Mouse (Mus musculus) megakaryocyte, embryonic 14.5 days (primary cell): ENCODE results near the gene Cs.
A peak's percentile ranks its signal among the peaks of the same experiment; 100 is the strongest.

Experiments used
- FLI1 ChIP-seq: IDR thresholded peaks from 2 replicates; pipeline ENCODE4 v1.6.1; 2012; ENCODE audit warnings: low read length, inconsistent platforms, mixed read lengths
- GATA1 ChIP-seq: IDR thresholded peaks from 3 replicates; pipeline ENCODE4 v1.6.1; 2012; ENCODE audit warnings: mixed read lengths, low read length, inconsistent platforms, borderline replicate concordance

GRCm38 (mm10) chr10:128411211-128412054 lies 73.9 kb downstream of the Cs start, which contains the start of the genes Nabp2 and Rnf41:
- TF ChIP-seq GATA1 (no peak), FLI1 (0 out of 2 replicates have a peak, but pooled peaks have one; percentile 28)
